Mouse (Mus musculus): Measurements from ENCODE around the gene Map3k4. TPM values are rescaled to one million over a fixed set of nuclear protein-coding genes. Genes with fewer than 3 reads are reported as not detected.

Gene Map3k4
- polyA plus RNA-seq, 1 experiment from 2014 or later = 35.6 TPM

DNA sequence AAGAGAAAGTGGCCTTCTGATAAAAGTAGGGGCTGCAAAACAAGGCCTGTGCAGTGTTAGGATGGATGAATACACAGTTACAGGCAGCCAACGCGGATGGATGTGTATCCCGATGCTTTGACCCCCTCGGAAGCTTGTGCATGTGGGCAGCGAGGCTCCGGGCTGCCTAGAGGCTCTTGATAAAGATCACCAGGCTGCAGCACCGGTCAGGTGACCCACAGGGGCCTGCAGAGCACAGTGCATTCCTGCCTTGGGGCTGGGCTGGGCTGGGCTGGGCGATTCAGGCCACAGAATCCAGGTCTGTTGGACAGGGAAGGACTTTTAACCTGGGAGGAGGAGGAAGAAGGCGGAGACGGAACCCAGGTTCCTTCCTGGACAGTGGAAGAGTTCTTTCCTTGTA, 123.0 kb downstream of the Map3k4 start:
- H3K4me3 ChIP-seq (ENCODE audit: low read depth, low read length) = no peak overlapping the region
- peak overlapping the region; percentile 78 for H3K27ac ChIP-seq (replicated peaks)
- H3K9me3 ChIP-seq (ENCODE audit: control insufficient read depth, low read length) = no peaks in the 10 kb centered on the region
- peak overlapping the region; percentile 36; the same call in 1 of the 2 replicates for H3K4me2 ChIP-seq (replicated peaks; ENCODE audit: low read depth)
- no peaks in the 10 kb centered on the region for H3K27me3 ChIP-seq (ENCODE audit: control insufficient read depth, insufficient read depth, low read length)
- H3K4me1 ChIP-seq (replicated peaks; ENCODE audit: control insufficient read depth, insufficient read depth) = peaks cover 3% of the 10 kb centered on the region; the same call in 1 of the 2 replicates
- TF ChIP-seq EP300 (optimal IDR thresholded peaks at IDR 0.05) (no peak), CTCF (IDR thresholded peaks at IDR 0.05; ENCODE audit: low read depth) (no peak)
- peak; percentile 81 for DNase-seq (ENCODE audit: low spot score)
- WGBS = 26% methylated on average over 10 of the region's 10 CpGs
- H3K36me3 ChIP-seq (ENCODE audit: control insufficient read depth, insufficient read depth, low read length) = no peaks in the 10 kb centered on the region
- peak; percentile 95 for ATAC-seq (ENCODE audit: low FRiP score, low TSS enrichment)
- H3K9ac ChIP-seq (ENCODE audit: low read length) = peak overlapping the region; percentile 41; the same call in 1 of the 2 replicates

DNA sequence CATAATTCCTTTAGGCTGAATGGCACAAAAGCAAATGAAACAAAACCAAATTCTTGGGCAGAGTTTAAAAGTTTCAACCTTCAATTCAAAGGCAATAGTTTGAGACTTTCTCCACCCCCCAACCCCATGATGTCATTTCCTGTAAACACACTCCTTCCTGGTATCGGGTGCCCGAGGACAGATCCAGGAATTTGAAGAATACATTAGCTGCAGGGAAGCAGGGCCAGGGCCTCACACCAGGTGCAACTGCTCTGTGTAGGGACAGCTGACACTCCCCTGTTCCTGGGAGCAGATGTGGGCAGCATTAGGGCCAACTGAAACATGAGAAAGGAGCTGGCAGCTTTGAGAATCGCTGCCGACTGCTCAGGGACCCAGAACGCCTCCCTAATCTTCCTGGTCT, 123.5 kb downstream of the Map3k4 start:
- Histone ChIP-seq H3K4me3 (ENCODE audit: low read depth, low read length) (no peak overlapping the region), H3K9me3 (ENCODE audit: control insufficient read depth, low read length) (no peaks in the 10 kb centered on the region), H3K27me3 (ENCODE audit: control insufficient read depth, insufficient read depth, low read length) (no peaks in the 10 kb centered on the region), H3K4me2 (replicated peaks; ENCODE audit: low read depth) (peak overlapping the region; percentile 36; the same call in 1 of the 2 replicates), H3K27ac (replicated peaks) (peak overlapping the region; percentile 78), H3K9ac (ENCODE audit: low read length) (peak overlapping the region; percentile 41; the same call in 1 of the 2 replicates), H3K36me3 (ENCODE audit: control insufficient read depth, insufficient read depth, low read length) (no peaks in the 10 kb centered on the region), H3K4me1 (replicated peaks; ENCODE audit: control insufficient read depth, insufficient read depth) (peaks cover 3% of the 10 kb centered on the region; the same call in 1 of the 2 replicates)
- DNase-seq (ENCODE audit: low spot score) (peak; percentile 46), ATAC-seq (ENCODE audit: low FRiP score, low TSS enrichment) (peak; percentile 72)
- WGBS = 15% methylated on average over 5 of the region's 5 CpGs
- TF ChIP-seq CTCF (IDR thresholded peaks at IDR 0.05; ENCODE audit: low read depth) (no peak), EP300 (optimal IDR thresholded peaks at IDR 0.05) (no peak)

DNA sequence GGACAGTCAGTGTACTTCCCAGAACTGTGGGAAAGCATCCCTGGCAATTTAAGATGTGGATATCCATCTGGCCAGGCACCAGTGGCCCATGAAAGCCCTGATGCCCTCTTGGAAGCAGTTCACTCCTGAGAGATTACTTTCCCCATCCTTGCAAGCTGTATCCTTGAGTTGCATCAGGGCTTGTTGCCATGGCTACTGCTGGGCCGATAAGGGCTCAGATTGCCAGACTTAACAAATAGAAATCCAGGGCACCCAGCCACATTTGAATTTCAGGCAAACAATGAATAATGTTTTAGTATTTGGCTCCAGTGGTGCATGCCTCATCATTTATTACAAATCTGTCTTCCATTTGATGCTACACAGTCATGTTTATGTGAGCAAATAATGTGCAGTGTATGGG, 130.8 kb downstream of the Map3k4 start:
- WGBS = 13% methylated on average over 1 of the region's 1 CpGs
- H3K4me1 ChIP-seq (replicated peaks; ENCODE audit: control insufficient read depth, insufficient read depth) = no peaks in the 10 kb centered on the region
- H3K4me2 ChIP-seq (replicated peaks; ENCODE audit: low read depth) = no peak overlapping the region
- 0 out of 2 replicates have a peak, but pooled peaks have one; percentile 25 for ATAC-seq (ENCODE audit: low FRiP score, low TSS enrichment)
- TF ChIP-seq EP300 (optimal IDR thresholded peaks at IDR 0.05) (no peak), CTCF (IDR thresholded peaks at IDR 0.05; ENCODE audit: low read depth) (no peak)
- H3K27ac ChIP-seq (replicated peaks) = no peak overlapping the region
- H3K27me3 ChIP-seq (ENCODE audit: control insufficient read depth, insufficient read depth, low read length) = no peaks in the 10 kb centered on the region
- no peak overlapping the region for H3K9ac ChIP-seq (ENCODE audit: low read length)
- H3K4me3 ChIP-seq (ENCODE audit: low read depth, low read length) = no peak overlapping the region
- H3K9me3 ChIP-seq (ENCODE audit: control insufficient read depth, low read length) = no peaks in the 10 kb centered on the region
- peak; percentile 53 for DNase-seq (ENCODE audit: low spot score)
- H3K36me3 ChIP-seq (ENCODE audit: control insufficient read depth, insufficient read depth, low read length) = no peaks in the 10 kb centered on the region

DNA sequence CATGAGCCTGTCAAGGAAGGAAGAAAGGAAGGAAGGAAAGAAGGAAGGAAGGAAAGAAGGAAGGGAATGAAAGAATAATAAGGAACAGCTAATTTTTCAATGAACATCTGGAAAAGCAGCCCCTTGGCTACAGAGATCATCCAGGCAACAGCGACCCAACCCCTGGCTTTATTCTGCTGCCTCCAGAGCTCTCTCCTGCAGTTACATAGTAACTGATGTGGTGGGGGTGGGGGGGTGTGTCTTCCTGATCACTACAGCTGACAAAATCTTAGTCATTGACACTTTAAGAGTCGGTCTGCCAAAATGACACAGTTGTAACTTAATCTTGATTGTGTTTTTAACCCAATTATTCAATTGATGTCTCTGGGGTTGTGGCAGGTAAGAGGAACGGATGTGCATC, 132.3 kb downstream of the Map3k4 start:
- no peak overlapping the region for H3K4me2 ChIP-seq (replicated peaks; ENCODE audit: low read depth)
- no peak for ATAC-seq (ENCODE audit: low FRiP score, low TSS enrichment)
- H3K9me3 ChIP-seq (ENCODE audit: control insufficient read depth, low read length) = no peaks in the 10 kb centered on the region
- no peaks in the 10 kb centered on the region for H3K36me3 ChIP-seq (ENCODE audit: control insufficient read depth, insufficient read depth, low read length)
- H3K27ac ChIP-seq (replicated peaks) = no peak overlapping the region
- no peak overlapping the region for H3K9ac ChIP-seq (ENCODE audit: low read length)
- DNase-seq (ENCODE audit: low spot score) = no peak
- H3K4me3 ChIP-seq (ENCODE audit: low read depth, low read length) = no peak overlapping the region
- no peak for TF ChIP-seq EP300 (optimal IDR thresholded peaks at IDR 0.05)
- TF ChIP-seq CTCF (IDR thresholded peaks at IDR 0.05; ENCODE audit: low read depth) = no peak
- 66% methylated on average over 3 of the region's 3 CpGs for WGBS
- no peaks in the 10 kb centered on the region for H3K27me3 ChIP-seq (ENCODE audit: control insufficient read depth, insufficient read depth, low read length)
- H3K4me1 ChIP-seq (replicated peaks; ENCODE audit: control insufficient read depth, insufficient read depth) = no peaks in the 10 kb centered on the region

- no peak overlapping the region for H3K9ac ChIP-seq (ENCODE audit: low read length)
- 91% methylated on average over 4 of the region's 4 CpGs for WGBS
- H3K4me1 ChIP-seq (replicated peaks; ENCODE audit: control insufficient read depth, insufficient read depth) = no peaks in the 10 kb centered on the region
- no peaks in the 10 kb centered on the region for H3K9me3 ChIP-seq (ENCODE audit: control insufficient read depth, low read length)
- H3K4me3 ChIP-seq (ENCODE audit: low read depth, low read length) = no peak overlapping the region
- ATAC-seq (ENCODE audit: low FRiP score, low TSS enrichment) (no peak), DNase-seq (ENCODE audit: low spot score) (no peak)
- no peak overlapping the region for H3K27ac ChIP-seq (replicated peaks)
- TF ChIP-seq EP300 (optimal IDR thresholded peaks at IDR 0.05) = no peak
- H3K27me3 ChIP-seq (ENCODE audit: control insufficient read depth, insufficient read depth, low read length) = no peaks in the 10 kb centered on the region
- H3K36me3 ChIP-seq (ENCODE audit: control insufficient read depth, insufficient read depth, low read length) = no peaks in the 10 kb centered on the region
- H3K4me2 ChIP-seq (replicated peaks; ENCODE audit: low read depth) = no peak overlapping the region
Measured at GRCm38 (mm10) chr17:12185855-12186254, 132.7 kb downstream of the Map3k4 start.

DNA sequence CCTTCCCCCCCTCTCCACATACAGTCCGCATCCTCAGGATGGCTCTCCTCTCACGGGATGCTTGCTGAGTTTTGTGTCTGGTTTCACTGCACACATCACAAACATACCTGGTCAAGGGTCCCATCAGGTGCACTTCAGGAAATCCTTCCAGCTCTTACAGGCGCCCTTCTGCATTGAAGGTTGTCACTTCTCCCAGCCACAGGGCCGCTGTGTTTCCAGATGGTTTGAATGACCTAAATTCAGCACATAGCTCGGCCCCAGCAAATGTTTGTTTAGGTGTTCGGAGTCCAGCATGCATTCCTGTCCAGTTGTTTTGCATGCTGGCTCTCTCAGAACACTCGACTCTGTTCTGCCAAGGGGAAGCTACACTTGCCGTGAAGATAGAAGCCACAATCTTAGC, 134.3 kb downstream of the Map3k4 start:
- Histone ChIP-seq H3K9ac (ENCODE audit: low read length) (no peak overlapping the region), H3K4me3 (ENCODE audit: low read depth, low read length) (no peak overlapping the region), H3K36me3 (ENCODE audit: control insufficient read depth, insufficient read depth, low read length) (no peaks in the 10 kb centered on the region), H3K4me2 (replicated peaks; ENCODE audit: low read depth) (no peak overlapping the region), H3K9me3 (ENCODE audit: control insufficient read depth, low read length) (no peaks in the 10 kb centered on the region), H3K4me1 (replicated peaks; ENCODE audit: control insufficient read depth, insufficient read depth) (no peaks in the 10 kb centered on the region), H3K27me3 (ENCODE audit: control insufficient read depth, insufficient read depth, low read length) (no peaks in the 10 kb centered on the region), H3K27ac (replicated peaks) (no peak overlapping the region)
- WGBS = 65% methylated on average over 8 of the region's 8 CpGs
- ATAC-seq (ENCODE audit: low FRiP score, low TSS enrichment) (no peak), DNase-seq (ENCODE audit: low spot score) (no peak)
- TF ChIP-seq EP300 (optimal IDR thresholded peaks at IDR 0.05) (no peak), CTCF (IDR thresholded peaks at IDR 0.05; ENCODE audit: low read depth) (no peak)
